Mouse (Mus musculus): ENCODE data around the gene Il17rd.

- TF ChIP-seq POLR2A (IDR thresholded peaks at IDR 0.05; ENCODE audit: insufficient read depth, low read depth, low read length): no peak
- TF ChIP-seq CTCF (IDR thresholded peaks at IDR 0.05): no peak
- TF ChIP-seq EP300 (IDR thresholded peaks at IDR 0.05; ENCODE audit: insufficient read depth, low read depth, low read length): no peak
Measured at GRCm38 (mm10) chr14:26996257-26996656, 42.5 kb upstream of the Il17rd start.

Data from heart, adult 2 months (tissue).